Mouse (Mus musculus): ENCODE results near the gene Zdhhc7.
A peak's percentile ranks its signal among the peaks of the same experiment; 100 is the strongest.

GRCm38 (mm10) chr8:120113758-120114255 is 12.5 kb upstream of the Zdhhc7 start, which contains the start of gene 6430548M08Rik:
- TF ChIP-seq CTCF (IDR thresholded peaks at IDR 0.05; ENCODE audit: low read depth) (peak; percentile 72), EP300 (optimal IDR thresholded peaks at IDR 0.05) (no peak)
